Mouse (Mus musculus) urinary bladder, postnatal 14 days (tissue): ENCODE results near the gene Wdr70.

Experiments
- DNase-seq: peaks from one replicate; pipeline ENCODE4 v3.0.0; 2021; ENCODE audit warnings: low spot score

The Wdr70 gene

DNA sequence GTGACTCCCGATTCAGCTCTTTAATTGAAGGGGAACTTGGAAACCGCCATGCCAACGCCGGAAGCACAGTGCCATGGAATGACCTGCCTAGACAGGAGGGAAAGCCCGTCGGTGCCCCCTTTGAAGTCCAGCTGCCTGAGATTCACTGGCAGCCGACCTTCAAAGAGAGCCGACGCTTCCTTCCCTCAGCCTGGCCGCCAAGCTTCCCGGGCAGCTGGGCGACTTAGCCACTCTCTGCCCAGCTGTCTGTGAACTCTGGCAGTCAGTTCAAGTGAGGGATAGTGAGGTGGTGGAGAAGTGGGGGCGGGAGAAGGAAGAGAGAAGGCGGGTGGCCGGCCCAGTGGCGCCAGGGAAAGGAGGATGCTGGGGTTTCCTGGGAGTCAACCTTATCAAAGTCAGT is 164.9 kb downstream of the Wdr70 start:
- peak; percentile 4 for DNase-seq

DNA sequence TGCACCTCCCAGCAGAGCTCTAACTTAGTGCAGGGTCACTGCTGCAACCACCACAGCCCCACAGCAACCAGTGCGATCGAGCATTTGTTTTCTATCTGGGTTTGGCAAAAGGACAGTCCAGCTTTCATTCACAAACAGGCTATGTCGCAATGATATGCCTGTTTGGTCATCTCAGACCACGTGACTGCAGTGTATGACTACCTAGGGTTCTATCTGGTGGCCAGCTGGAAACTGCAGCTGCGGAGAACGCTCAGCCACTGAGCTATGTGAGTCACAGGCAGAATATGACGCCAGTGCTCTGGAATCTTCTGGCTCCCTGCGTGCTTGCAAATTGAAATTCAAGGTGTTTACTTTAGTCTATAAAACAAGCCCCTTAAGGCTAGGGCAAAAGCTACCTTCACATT is 167.4 kb downstream of the Wdr70 start:
- peak; percentile 74 for DNase-seq

DNA sequence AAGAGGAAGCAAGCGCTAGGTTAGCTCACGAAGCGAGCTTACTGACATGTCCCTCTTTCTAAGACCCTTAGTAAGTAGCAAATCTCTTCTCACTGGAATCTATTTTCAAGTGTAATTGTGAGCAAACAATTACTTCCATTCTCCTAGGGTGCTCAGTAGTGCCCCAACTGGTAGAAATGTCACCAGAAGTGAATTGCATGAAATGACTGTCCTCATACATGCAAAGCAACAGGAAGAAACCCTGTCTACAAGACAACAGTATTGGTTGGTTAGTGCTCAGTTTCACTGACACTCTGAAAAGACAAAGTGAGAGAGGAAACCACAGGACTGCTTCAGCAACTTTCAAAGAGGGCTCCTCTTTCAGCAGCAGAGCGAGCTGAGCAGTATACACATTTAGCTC is 173.6 kb downstream of the Wdr70 start:
- no peak for DNase-seq

DNA sequence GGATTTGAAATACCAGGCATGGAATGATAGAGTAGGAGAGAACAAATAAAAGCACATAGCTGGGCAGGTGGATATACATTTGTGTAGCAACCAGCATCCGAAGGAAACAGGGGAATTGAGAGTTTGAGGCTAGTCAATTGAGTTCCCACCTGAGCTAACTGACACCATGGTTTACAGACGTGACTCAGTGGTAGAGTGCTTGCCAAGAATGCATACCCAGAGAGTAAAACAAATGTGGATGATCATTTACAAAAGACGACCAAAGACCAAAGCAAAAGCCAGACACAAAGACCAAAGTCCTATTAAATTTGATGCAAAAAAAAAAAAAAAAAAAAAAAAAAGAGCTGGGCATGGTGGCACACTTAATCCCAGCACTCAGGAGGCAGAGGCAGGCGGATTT is 175.7 kb downstream of the Wdr70 start:
- no peak for DNase-seq

DNA sequence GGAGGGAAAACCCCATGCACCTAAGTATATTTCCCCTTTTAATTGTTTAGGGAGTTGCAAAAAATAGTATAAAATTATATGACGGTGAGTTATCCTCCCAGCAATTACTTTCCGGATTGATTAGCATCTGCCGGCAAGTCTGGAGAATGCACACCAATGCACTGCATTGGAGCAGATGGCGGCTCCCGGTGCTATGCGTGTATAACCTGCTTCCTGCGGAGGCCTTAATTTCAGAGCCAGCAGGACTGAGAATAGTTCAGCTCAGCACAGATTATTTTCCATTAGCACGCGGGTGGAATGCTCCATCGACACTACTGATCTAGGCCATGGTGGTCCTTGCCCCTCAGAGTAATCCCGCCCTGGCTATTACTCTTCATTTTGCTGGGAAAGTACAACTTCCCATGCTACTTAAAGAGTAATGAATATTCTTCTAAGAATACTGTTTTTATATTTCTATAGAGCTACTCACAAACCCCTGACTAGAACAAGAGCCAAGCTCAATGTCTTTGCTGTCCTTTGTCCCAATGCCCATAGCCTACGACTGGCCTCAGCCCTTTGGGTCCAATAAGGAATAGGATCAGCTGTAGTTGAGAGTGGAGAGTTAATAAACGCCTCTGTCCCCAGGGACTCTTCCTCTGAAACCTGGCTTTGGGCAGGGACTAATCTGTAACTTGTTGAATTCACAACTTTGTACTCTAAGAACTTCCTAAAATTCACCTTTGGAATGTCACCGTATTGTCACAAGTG is 176.5 kb downstream of the Wdr70 start:
- DNase-seq = no peak

GRCm38 (mm10) chr15:7921124-7921523 is 177.9 kb downstream of the Wdr70 start:
- DNase-seq = no peak

DNA sequence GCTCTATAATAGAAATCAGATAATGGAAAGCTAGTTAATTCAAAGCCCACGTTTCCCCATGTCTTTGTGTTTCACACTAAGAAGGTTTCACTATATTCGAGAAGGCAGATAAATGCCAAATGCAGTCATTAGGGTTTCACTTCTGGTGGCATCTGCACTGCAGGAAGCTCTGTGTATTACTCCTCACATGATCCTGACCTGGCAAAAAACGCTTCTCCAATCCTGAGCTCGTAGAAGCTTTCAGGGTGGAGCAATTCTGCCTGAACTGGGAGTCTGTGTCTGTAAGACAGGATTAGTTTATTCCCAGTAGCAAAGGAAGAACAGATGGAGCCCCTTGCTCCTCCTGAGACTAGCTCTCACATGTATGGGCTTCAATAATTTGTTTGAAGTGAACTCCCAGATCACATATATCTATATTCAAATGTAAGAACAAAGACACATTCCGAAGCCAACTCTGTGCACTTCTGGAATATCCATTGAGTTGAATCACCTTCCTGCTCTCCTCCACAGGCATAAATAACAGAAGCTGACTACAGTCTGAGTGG is 192.4 kb downstream of the Wdr70 start:
- no peak for DNase-seq

- no peak for DNase-seq
Measured at GRCm38 (mm10) chr15:7899286-7899685, 199.7 kb downstream of the Wdr70 start.

- DNase-seq = peak; percentile 28
Measured at GRCm38 (mm10) chr15:7891547-7892282, 207.3 kb downstream of the Wdr70 start.

- DNase-seq = no peak
Measured at GRCm38 (mm10) chr15:7890286-7890685, 208.7 kb downstream of the Wdr70 start.

DNA sequence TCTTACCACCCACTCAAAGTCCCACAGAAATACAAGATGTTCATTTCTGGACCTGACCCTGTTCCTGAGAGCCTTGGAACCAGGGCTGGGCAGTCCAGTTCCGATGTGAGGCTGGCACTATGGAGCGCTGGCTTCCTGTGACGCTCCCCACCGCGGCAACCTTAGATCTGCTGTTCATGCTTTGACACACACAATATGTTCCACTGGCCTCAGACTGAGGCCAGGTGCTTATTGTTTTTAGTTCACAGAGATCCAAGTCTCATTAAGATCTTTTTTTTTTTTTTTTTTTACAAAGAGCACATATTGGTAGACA is 209.7 kb downstream of the Wdr70 start:
- DNase-seq = no peak

DNA sequence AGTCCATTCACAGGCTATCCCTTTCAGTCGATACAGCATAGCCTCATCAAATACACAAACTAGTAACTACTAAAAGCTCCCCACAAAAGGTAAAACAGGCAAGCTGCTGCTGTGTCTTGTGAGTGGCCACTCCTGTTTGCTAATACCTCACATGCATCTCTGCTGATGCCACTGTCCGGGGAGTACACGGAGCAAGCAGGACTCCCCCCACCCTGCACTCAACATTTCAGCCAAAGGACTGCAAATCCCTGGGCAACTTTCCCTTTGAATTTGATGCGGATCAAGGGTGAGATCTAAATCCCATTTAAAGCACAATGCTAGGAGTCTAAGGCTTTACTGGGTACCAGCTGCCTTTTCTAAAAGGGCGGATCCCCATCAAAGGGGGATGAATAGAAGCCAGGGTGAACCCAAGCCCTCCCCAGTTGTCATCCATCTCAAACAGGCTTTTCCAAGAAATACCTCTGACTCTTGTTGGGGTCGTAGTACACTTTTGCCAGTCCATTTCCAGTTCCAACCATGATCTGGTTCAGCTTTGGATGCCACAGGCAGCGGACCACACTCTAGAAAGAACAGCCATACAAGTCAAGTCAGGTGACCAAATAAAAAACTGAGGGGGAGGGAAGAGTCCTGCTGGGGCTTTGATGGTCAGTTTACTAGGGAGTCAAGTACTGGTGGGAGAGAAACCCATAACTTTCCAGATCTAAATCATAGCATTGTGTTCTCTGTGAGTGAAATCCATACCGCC is 210.2 kb downstream of the Wdr70 start:
- no peak for DNase-seq

DNA sequence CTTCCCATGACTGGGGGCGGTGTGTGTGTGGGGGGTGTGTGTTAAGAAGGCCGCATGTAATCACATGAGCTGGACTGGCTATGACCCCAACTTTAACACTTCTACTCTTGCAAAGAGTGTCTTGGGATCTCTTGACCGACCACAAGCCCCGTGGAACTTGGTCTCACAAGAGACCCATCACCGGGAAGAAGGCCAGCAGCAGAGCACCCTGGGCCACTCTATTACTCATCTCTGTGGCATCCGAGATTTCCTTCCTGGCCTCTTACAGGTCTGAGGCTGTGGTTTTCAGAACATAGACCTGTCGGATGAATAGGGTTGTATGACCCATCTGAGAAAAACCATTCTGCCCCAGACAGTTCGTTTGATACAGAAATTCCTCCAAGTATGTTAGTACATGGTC is 212.4 kb downstream of the Wdr70 start:
- no peak for DNase-seq

GRCm38 (mm10) chr15:7885106-7885505 is 213.9 kb downstream of the Wdr70 start:
- no peak for DNase-seq

DNA sequence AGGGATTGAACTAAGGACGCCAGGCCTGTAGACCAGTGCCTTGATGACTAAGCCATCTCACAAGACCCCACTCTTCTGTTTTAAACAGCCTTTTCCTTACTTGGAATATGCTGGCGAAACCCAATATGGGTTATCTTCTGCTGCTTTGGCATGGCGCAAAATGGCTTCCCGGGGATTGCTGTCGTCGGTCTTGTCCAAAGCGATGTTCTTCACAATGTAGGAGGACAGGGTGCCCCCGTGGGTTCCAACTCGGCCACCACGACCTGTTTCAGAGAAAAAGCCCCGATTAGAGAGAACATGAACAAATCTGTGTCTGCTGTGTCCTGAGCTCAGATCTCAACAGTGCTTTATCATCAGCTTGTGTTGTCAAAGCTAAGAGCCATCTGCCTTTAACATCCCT is 214.8 kb downstream of the Wdr70 start:
- DNase-seq = no peak

- no peak for DNase-seq
Measured at GRCm38 (mm10) chr15:7879956-7880355, 219.1 kb downstream of the Wdr70 start.

GRCm38 (mm10) chr15:7878861-7879260 is 220.1 kb downstream of the Wdr70 start:
- no peak for DNase-seq

GRCm38 (mm10) chr15:7877560-7878467 is 221.2 kb downstream of the Wdr70 start:
- no peak for DNase-seq

DNA sequence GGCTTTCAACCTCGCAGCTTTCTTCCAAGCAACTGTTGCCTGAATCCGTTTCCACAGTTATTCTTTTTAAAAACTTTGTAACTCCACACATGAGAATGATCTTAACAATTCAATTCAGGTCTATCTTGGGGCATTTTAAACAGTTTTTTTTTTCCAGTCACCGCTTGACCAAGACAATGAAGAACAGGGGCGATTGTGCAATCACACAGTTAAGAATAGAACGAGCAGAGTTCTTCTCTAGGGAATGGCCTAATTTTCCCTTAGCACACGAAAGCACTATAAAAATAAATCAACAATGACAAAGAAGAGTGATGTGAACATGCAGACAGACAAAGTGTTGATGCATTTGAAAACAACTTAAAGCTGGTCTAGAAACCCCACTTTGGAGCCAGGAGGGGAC is 223.1 kb downstream of the Wdr70 start:
- no peak for DNase-seq

- DNase-seq = no peak
Measured at GRCm38 (mm10) chr15:7872473-7872872, 226.5 kb downstream of the Wdr70 start.

DNA sequence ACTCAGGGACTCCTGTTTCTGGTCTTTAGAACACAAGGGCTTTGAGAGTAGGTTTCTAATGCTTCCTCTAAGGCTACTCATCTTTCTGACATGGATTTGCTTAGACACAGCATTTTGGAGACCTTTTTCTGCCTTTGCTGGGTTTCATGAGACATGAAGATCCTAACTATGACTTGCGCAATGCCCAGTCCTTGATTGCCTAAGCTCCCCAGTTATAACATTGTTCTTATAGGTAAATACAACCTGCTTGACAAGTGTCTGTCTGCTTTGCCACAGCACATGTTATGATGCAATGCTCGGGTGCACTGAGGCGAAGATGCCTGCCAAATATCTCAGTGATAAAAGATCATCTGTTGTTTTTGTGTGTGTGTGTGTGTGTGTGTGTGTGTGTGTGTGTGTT is 233.7 kb downstream of the Wdr70 start:
- no peak for DNase-seq

DNA sequence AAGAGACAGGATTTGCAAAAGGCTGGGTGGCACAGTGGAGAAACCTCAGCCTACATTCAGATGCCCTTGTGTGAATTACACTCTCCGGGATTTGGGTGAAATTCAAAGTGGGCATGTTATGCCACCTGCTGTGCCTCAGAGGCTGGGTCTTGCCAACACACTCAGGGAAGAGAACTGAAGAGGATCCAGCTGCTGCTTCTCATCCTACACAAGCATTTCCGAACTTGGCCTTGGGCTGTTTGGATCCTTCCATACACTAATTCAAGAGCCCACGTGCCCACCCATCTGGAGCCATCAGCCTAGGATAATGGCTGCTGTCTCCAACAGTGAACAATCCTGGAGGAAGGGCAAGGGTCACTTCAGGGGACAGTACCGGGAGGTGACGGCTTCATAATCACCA is 235.7 kb downstream of the Wdr70 start:
- DNase-seq = no peak
